Mouse (Mus musculus) embryo, embryonic 11.5 days (tissue): Measurements from ENCODE around the gene Tsks.

ENCODE experiments used
- DNase-seq: peaks from one replicate; pipeline ENCODE4 v3.0.0-alpha.2; 2012; ENCODE audit warnings: low read depth, low spot score

The Tsks gene

DNA sequence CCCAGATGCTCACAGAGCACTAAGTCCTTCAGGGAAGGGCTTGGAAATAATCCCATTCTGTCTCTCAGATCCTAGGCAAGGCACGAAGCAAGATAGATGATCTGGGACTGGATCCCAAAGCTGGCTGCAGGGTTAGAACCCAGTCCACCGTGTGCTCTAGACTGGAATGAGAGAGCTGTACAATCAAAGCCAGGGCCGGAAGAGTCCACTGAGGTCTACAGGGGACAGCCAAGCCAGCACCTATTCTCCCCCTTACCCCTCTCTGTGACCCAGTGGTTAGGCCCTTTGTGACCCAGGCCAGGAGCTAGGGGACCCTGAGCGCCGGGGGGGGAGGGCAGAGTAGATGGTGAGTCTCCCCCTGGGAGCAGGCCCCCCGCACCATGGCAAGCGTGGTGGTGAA is at the start of gene Tsks:
TSS of gene Tsks (plus strand) at position 301 of the 400 bp plus-strand sequence.
- no peak for DNase-seq

DNA sequence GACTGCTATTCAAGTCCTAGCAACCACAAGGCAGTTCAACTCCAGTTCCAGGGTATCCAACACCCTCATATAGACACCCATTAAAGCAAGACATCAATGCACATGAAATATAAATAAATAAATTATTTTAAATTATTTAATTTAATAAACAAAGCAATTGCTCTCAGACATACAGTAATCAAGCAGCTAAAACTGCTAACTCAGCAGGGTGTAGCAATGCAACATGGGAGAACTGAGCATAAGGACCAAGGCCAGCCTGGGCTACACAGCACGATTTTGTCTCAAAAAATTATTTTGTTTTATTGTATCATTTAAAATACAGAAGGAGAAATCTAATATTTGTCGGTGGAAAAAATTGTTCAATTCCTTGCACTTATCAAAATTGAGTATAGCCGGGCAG is 48.8 kb upstream of the Tsks start:
- DNase-seq, result no peak

DNA sequence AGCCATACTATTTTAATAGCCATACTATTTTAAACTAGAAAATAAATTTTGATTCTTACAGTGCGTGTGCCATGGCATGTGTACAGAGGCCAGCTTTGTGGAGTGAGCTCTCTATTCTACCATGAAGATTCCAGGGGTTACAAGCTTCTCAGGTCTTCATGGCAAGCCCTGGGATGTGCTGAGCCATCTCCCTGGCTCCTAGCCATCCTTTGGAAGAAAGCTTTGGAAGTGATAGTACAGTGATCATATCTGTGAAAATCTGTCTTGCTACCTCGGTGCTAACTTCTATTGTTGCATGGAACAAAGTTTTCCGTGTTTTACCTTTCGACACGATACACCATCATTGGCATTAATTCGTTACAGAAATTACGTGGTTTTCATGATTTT is 47.8 kb upstream of the Tsks start:
- no peak for DNase-seq

DNA sequence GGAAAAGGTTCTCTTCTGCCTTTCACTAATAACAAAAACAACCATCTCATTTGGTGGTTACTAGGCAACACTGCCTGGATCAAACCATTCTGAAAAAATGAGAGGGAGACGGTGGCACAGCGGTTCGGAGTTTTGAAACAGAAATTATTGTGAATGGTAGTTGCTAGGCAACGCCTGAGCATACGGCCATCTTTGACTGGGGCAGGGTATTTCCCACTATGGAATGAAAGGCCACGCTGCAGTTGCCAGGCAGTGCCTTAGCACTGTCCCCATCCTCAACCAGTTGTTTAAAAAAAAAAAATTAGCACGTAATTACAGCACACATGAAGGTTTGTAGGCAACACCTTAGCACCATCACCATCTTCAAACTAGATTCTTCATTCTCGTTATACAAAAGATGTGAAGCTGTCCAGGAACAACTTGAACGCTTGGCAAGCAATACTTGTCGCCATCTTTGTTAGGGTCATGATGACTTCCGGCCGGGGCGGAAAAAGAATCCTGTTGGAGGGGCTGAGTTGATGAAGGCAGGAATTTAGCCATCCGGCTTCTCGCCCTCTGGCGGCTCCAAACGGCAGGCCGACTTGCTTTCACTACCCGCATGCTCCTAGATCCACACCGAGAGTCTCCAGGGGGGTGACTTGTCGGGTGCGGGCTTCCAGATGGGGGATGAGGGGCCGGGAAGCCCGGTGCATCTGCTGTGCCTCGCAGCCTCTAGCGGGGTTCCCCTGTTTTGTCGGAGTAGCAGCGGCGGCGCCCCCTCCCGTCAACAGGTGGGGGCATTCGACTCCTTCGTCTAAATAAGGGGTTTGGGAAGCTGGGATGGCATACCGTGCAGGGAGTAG is 47.2 kb upstream of the Tsks start, which contains the start of gene Fuz:
TSS of gene Fuz (plus strand) at position 487 of the 842 bp plus-strand sequence.
- peak; percentile 90 for DNase-seq

DNA sequence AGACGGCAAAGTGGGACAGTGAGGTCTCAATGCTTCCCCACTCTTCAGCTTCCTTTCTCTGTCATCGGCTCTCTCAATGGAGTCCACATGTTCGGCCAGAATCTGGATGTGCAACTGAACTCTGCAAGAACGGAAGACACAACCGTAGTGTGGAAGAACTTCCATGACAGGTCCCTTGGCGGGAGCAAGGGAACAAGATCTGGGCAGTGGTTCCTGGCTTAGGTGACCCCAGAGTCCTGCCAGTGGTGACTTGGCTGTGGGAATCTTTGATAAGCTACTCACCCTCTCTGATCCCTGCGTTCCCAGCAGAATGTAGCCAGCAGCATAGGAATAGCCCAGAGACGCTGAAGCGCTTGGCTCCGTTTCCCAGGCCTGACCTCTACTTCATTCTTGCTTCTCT is 46.5 kb upstream of the Tsks start:
- no peak for DNase-seq

DNA sequence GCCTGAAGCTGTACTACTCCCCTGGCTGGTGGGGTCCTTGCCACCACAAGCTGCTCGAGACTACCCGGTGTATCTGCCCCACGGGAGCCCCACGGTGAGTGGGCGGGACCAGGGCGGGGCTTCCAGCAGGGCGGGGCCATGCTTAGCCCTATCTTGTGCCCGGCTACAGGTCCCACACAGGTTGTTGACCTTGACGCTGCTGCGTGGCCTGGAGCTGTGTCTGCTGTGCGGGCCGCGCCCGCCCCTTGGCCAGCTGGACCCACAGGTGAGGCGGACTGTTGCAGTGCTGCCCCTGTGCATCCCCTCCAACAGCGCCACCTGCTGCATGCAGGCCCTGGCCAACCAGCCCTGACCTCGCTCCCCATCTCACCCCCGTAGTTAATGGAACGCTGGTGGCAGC is 44.4 kb upstream of the Tsks start:
- no peak for DNase-seq

DNA sequence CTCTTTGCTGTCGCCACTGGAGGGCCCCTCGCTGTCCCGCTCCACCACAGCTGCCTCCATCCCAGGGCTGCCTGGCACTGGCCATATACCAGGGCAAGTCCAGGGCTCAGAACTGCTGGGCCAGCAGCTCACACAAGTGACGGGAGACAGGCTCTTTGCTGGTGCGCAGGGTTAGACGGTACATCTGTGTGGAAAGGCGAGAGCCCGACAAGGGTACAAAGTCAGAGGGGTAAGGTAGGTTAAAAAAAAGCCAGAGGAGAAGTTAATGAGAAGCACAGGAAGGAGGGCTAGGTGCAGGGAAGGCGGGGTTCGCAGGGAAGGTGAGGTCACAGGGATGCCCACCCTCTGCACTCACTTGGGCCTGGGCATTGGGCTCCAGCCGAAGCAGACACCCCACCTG is 42.4 kb upstream of the Tsks start:
- DNase-seq, result no peak

DNA sequence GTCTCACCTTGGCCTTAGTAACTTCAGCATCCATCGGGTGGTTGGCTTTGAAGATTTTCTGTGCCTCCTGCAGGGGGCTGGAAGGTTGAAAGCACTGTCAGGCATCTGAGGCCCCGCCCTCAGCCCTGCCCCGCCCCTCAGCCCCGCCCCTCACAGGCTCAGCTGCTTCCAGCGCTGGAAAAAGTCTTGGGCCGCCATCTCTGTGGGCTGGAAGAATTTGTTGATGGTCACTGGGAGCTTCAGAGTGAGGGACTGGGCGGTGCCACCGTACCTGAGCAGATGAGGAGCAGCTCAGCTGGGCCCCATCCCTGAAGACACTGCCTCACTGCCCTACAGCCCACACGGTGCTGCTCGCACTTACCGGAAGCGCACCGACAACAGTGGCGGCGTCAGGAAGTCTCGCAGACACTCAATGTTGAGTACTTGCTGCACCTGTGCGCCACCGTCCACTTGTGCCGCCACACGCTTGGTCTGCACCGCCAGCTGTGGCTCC is 41.7 kb upstream of the Tsks start:
- peak; percentile 49 for DNase-seq

DNA sequence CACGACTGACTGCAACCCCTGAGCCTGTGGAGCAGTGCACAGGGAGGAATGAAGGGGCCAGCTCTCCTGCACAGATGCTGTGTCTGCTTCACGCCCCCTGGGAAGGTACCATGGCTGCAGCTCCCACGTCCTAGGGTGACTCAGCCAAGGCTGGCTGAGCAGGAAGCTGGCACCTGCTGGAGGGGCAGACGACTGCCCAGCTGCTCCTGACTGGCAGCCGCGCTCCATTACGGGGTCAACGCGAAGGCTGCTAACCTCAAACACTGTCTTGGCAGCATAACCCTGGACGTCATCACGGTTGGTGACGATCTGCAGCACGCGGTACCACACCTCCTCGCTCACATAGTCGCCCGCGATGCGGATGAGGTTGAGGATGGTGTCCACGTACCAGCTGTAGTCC is 37.6 kb upstream of the Tsks start:
- no peak for DNase-seq

DNA sequence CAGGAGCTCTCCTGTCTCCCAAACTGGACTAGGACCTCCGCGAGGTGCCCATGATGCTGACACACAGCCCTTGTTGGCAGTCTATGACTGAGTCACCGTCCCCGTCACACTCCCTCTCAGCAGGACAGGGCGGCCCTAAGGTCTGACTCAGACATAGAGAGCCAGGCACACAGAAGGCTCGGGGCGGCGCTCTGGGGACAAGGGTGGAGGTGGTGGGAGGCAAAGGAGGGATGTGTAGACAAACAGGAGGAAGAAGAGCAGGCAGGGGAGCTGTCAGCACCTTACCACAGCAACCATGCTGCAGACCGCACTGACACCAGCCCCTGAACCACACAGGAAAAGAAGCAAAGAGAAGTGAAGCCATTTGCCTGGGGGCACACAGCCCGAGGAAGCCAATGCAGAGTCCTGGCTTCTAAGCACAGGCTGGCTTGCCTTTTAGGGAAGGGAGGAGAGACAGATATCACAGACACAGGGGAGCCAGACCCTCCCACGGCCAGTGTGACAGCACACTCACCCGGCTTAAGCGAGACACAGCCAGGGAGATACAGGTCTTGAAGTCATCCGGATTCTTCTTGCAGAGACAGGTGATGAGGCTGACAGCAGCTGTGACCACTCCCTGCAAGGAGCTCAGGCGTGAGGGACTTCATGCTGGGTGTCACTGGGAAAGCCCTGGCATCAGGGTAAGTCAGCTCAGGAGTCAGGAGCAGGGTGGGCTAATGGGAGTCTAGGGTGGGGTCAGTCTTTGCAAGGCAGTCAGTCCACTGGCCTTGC is 34.1 kb upstream of the Tsks start:
- DNase-seq, result no peak

DNA sequence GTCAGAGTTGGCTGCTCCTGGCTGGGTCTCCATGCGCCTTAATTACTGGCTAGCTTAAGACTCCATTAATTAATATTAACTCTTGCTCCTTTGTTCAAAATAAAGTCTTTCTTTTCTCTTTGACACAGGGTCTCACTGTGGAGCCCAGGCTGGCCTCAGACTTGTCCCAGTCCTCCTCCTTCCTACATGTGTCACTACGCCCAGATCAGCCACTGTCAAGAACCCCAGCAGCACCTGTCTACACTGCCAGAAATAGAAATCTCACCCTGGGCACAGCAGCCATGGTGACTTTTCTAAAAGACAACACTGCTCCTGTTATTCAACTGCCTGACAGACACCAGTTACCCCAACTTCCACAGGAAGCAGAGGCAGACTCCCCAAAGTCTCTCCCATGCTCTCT is 28.6 kb upstream of the Tsks start:
- DNase-seq, result no peak

DNA sequence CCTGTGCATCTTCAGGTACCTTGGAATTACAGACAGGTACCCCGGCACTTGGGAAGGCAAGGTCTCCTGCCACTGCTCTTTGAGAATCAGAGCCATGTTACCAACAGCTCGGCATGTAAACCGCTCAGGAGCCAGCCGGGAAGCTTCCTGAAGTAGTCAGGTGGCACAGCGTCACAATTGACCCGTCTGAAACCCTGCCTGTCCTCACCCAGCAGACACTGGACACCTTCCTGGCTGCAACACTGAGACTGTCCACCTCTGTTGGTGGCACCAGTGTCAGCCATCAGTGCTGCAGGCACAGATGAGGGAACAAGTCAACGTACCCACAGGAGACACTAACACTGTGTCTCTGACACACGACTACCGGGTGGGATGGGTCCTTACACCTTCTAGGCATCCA is 27.7 kb upstream of the Tsks start:
- DNase-seq, result no peak

DNA sequence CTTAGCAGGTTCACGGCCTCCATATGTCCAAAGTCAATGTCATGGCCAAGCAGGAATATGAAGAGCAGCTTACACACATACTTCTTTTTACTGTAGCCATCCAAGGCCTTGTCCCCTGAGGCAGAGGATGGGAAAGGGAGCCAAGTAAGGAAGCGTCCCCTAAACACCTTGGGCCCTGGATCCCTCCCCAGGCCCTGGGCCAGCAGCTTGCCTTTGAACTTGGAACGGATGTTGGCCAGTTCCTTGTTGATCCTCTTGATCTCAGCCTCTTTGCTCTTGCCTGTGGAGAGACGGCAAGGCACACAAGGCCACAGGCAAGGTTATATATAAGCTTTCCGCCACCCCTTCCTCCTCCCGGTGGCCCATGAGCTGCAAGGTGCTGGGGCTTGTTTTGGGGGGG is 26.8 kb upstream of the Tsks start:
- no peak for DNase-seq

DNA sequence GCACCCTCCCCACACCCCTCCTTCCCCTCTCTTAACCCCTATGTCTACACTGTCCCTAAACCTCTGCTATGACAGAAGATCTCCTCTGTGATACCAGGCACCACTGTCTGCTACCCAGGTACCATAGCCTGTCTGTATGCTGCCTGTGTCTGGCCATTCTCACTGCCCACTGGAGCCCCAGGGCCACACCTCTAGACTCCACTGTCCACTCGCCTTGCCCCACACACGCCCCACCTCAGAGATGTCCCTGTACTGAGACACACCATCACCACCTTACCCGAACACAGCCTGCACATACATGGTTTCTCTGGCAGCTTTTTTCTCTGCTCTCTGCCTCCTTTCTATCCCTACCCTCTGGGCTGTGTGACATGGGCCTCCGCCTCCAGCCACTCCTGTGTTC is 26.1 kb upstream of the Tsks start:
- no peak for DNase-seq

DNA sequence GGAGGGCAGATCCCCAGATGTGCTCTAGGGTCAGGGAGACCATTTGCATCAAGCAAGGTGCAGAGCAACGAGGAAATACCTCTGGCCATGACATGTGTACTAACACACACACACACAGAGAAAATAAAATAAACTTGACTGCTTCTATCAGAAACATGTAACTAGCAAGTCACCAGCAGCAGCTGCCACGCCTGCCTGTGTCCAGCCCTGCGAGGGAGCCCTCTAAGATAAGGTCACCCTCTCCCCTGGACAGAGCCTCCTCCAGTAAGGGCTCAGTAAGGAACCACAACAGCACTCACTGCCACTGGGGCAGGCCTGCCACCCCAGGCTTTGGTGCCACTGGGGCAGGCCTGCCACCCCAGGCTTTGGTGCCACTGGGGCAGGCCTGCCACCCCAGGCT is 24.8 kb upstream of the Tsks start:
- DNase-seq, result no peak

DNA sequence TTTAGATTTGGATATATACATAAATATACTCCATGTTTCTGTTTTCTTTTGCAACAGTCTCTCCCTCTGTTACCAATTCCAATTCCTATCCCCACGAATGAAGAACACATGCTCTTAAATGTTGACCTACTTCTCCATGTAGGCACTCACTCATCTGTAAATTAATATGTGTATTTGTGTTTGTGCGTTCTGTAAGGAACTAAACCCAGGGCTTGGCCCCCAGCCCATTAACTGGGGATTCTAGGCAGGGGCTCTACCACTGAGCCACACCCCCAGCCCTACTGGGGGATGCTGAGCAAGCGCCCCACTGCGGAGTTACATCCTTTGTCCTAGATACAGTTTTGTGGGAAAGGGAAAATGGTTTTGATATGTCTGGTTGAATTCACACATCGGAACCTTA is 23.9 kb upstream of the Tsks start:
- no peak for DNase-seq

DNA sequence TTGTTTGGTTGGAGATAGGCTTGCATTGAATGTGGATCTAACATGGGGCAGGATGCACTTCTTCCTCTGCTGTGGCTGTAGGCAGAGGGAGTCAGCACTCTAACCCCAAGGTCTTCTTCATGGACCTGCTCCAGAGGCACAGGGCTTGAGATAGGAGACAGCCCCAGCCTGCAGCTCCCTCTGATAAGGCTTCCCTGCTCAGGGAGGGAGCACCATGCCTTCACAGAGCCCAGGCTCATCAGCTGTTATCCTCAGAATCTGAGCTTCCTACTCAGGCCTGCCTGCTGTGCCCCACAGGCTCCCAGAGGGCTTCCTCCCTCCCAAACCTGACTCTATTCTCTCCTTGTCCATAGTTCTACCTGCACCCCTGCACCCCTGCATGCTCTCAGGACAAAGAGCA is 20.5 kb upstream of the Tsks start:
- DNase-seq, result no peak

DNA sequence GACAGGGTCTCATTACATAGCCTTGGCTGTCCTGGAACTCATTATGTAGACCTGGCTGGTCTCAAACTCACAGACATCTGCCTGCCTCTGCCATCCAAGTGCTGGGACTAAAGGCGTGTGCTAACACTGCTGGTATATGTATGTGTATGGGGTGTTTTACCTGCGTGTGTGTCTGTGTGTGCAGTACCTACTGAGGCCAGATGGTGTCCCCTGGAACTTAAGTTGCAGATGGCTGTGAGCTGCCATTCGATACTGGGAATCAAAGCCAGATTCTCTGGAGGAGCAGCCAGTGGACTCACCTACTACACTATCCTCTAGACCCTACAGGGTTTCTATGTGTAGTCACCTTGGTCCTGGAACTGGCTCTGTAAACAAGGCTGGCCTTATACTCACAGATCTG is 17.5 kb upstream of the Tsks start:
- no peak for DNase-seq

DNA sequence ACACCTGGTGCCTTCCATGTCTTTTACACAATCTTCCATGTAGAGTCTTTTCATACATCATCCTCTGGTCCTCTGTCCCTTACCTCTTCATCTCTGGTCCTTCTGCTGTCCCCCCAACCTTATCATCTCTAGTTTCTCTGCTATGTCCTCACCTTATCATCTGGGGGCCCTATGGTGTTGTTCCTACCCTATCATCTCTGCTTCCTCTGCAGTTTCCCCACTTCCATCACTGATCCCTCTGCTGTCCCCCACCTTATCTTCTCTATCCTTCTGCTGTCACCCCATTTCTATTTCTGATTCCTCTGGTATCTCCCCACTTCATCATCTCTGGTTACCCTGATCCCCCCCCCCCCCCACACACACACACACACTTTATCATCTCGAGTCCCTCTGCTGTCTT is 14.4 kb upstream of the Tsks start:
- DNase-seq, result no peak

DNA sequence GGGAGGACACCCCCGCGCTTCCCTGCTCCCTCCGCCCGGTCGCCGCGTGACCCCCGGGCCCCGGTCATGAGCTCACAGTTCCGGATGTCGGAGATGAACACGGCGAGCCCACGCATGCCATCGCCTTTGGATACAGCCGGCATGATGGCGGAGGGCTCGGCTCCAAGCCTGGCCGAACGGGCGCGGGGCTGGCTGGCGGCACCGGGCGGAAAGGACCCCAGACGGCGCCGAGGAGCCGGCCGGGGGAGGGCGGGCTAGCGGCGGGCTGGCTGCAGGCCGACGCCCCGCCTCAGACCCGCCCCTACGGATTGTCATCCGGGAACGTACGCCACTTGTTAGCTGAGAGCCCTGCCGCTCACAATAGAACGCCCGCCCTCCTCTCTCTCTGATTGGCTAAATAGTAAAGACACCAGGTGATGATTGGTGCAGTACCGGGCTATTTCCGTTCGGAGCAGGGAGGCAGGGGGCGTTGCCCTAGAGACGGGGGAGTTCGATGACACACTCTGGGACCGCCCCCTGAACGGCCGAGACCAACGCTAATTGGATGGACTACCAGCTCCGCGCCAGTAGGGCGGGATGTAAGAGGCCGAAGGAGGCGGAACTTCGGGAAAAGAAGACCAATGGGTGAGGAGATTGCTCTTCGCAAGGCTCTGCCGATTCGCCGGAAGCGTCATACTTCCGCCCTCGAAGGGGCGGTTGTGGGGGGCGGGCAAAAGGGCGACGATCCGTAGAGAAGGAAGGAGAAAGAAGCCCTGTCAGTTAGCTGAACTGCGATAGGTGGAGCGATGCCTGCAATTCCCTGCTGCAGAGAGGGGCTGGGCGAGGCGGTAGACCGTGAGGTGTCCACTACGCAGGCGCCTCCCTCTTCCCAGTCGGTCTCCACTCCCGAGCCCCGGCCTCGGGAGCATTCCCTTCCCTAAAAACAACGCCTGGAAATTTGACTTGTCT is 13.5 kb upstream of the Tsks start, which contains the start of gene Ap2a1:
TSS of gene Ap2a1 (minus strand) at position 293 of the 948 bp plus-strand sequence.
- DNase-seq, result peak; percentile 99

DNA sequence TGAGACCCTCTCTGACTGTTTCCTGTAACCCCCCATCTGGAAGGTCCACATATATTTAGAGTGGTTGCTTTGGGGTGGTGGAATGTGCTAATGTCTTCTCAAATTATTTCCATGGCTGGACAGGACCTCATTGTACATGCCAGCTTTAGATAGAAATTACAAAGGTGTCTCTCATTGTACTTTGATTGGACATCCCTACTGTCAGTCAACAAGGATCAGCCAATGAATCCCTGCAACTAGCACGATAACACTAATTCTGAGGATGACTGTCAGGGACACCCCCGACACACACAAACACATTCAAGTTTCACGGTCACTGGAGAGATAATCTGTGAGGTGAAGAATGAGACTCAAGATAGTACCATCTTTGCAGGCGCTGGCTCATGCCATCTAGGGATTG is 4.3 kb upstream of the Tsks start:
- DNase-seq, result no peak

DNA sequence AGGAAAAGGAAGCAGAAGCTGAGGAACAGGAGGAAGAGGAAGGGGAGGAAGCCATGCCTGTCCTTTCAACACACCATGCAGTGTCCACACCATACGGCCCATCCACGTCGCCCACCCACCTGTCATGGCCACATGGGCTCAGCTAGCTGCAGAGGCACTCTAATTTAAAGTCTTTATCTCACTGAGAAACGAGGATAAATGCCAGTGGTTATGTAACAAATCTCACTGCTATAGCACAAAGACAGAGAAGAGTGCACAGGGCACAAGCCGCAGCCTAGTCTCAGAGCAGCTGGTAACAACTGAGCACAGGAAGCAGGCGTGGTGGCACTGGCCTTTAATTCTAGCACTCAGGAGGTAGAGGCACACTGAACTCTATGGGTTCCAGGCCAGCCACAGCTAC is 6.9 kb downstream of the Tsks start:
- no peak for DNase-seq
